ENCODE assay signal across 25 mouse cellular contexts in the genomic region with DNA sequence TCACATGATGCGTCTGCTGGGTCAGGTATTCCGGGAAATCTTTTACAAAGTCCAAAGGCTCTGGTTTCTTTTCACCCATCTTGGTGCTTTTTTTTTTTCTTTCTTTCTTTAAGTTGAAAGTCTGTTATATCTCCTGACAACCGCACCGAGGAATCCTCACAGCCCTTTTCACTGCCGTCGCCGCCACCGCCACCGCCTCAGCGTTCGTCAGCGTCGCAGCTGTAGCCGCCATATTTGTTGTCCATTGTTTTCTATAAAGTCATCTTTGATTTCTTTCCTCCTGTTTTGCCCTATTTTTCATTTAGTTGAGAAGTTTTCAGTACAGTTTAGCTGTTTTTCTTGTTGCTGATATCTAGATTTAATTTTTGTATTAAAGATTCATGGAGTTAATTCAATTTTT.
"Had no signal": no experiment of that assay in that cellular context is flagged by ENCODE, and none has a peak within 500 bp of the region (broad histone marks: within the 10 kb centered on the region; RNA-seq: fewer than 3 reads in every experiment).

No protein-coding gene starts in this region.

- H3K4me3 ChIP-seq: heart, embryonic 13.5 days; heart, embryonic 15.5 days; hindbrain, embryonic 13.5 days; hindbrain, embryonic 15.5 days; kidney, embryonic 15.5 days; limb, embryonic 13.5 days; limb, embryonic 15.5 days; liver, embryonic 12.5 days had no signal

- H3K9me3 ChIP-seq: heart, embryonic 13.5 days; heart, embryonic 15.5 days; hindbrain, embryonic 13.5 days; hindbrain, embryonic 15.5 days; kidney, embryonic 15.5 days; limb, embryonic 13.5 days; limb, embryonic 15.5 days; liver, embryonic 12.5 days had no signal

- H3K36me3 ChIP-seq: heart, embryonic 13.5 days; heart, embryonic 15.5 days; hindbrain, embryonic 13.5 days; hindbrain, embryonic 15.5 days; kidney, embryonic 15.5 days; limb, embryonic 13.5 days; limb, embryonic 15.5 days; liver, embryonic 12.5 days had no signal

- H3K4me2 ChIP-seq: heart, embryonic 11.5 days; heart, embryonic 13.5 days; heart, embryonic 15.5 days; hindbrain, embryonic 13.5 days; hindbrain, embryonic 15.5 days; kidney, embryonic 15.5 days; limb, embryonic 13.5 days; limb, embryonic 15.5 days; liver, embryonic 12.5 days had no signal

- DNase-seq: gastrocnemius, postnatal 14 days; gastrocnemius, postnatal 36 days; heart, adult 18-20 months; heart, postnatal 14 days; heart, postnatal 36 days; kidney, adult 11 months; kidney, adult 2 months; kidney, adult 9 months; kidney, postnatal 14 days; kidney, postnatal 36 days; layer of hippocampus, adult 9-11 months; layer of hippocampus, postnatal 36 days; left cerebral cortex, postnatal 4 days had no signal

- H3K27me3 ChIP-seq: heart, embryonic 13.5 days; heart, embryonic 15.5 days; hindbrain, embryonic 13.5 days; hindbrain, embryonic 15.5 days; kidney, embryonic 15.5 days; limb, embryonic 13.5 days; limb, embryonic 15.5 days; liver, embryonic 12.5 days had no signal

- H3K9ac ChIP-seq: heart, embryonic 13.5 days; heart, embryonic 15.5 days; hindbrain, embryonic 13.5 days; hindbrain, embryonic 15.5 days; kidney, embryonic 15.5 days; limb, embryonic 13.5 days; limb, embryonic 15.5 days; liver, embryonic 12.5 days had no signal

- H3K4me1 ChIP-seq: heart, embryonic 13.5 days; heart, embryonic 15.5 days; hindbrain, embryonic 13.5 days; hindbrain, embryonic 15.5 days; kidney, embryonic 15.5 days; limb, embryonic 13.5 days; limb, embryonic 15.5 days; liver, embryonic 12.5 days had no signal

- ATAC-seq: hindbrain, postnatal 0 days; intestine, embryonic 16.5 days; liver, embryonic 12.5 days had no signal

- H3K27ac ChIP-seq: heart, embryonic 13.5 days; heart, embryonic 15.5 days; hindbrain, embryonic 13.5 days; hindbrain, embryonic 15.5 days; hindbrain, postnatal 0 days; kidney, embryonic 15.5 days; kidney, postnatal 0 days; limb, embryonic 13.5 days; limb, embryonic 15.5 days; liver, embryonic 12.5 days had no signal
